Mouse (Mus musculus) heart, embryonic 14.5 days (tissue): ENCODE measurements around the gene Sftpa1. TPM values are rescaled to one million over a fixed set of nuclear protein-coding genes. Genes with fewer than 3 reads are reported as not detected.

Source experiments
- ATAC-seq: fragments of 200-750 bp; cut with Nextera tagmentation; 2 replicates; pipeline ENCODE4 v1.8.0; 2017; ENCODE audit warnings: low read depth, moderate TSS enrichment; ENCODE audit not compliant: insufficient number of reproducible peaks, insufficient read depth, low FRiP score
- H3K27ac ChIP-seq, 2 experiments: fragments of 200-500 bp in 1 of 2; fragments of 300-500 bp in 1 of 2; sonication (generic) in 1 of 2; replicated peaks in 1 of 2; 2 replicates each; pipeline ENCODE4 v1.5.1; 2012 to 2014; ENCODE audit warnings: low read depth in 2 of 2, low read length in 2 of 2, control low read depth in 1 of 2, mild to moderate bottlenecking in 1 of 2, mixed read lengths in 1 of 2; ENCODE audit not compliant: control insufficient read depth in 1 of 2, insufficient read depth in 1 of 2
- H3K27me3 ChIP-seq: fragments of 300-500 bp; sonication (generic); 2 replicates; pipeline ENCODE4 v1.6.1; 2014; ENCODE audit warnings: mild to moderate bottlenecking, low read length, control low read depth; ENCODE audit not compliant: control insufficient read depth, insufficient read depth
- H3K36me3 ChIP-seq: fragments of 300-500 bp; sonication (generic); 2 replicates; pipeline ENCODE4 v1.6.1; 2014; ENCODE audit warnings: mild to moderate bottlenecking, control low read depth, low read length, mixed read lengths; ENCODE audit not compliant: control insufficient read depth, insufficient read depth
- H3K4me1 ChIP-seq, 2 experiments: fragments of 200-500 bp in 1 of 2; fragments of 300-500 bp in 1 of 2; sonication (generic) in 1 of 2; 2 replicates each; pipeline ENCODE4 v1.6.1; 2012 to 2014; ENCODE audit warnings: low read length in 2 of 2, control low read depth in 1 of 2, mixed read lengths in 1 of 2; ENCODE audit not compliant: control insufficient read depth in 2 of 2, insufficient read depth in 2 of 2
- H3K4me2 ChIP-seq: fragments of 300-500 bp; sonication (generic); 2 replicates; pipeline ENCODE4 v1.6.1; 2014; ENCODE audit warnings: mild to moderate bottlenecking, low read length
- H3K4me3 ChIP-seq, 2 experiments: fragments of 200-500 bp in 1 of 2; fragments of 300-500 bp in 1 of 2; sonication (generic) in 1 of 2; 2 replicates each; pipeline ENCODE4 v1.5.1; 2012 to 2014; ENCODE audit warnings: low read length in 2 of 2, mild to moderate bottlenecking in 2 of 2, control low read depth in 1 of 2, low read depth in 1 of 2, moderate library complexity in 1 of 2; ENCODE audit not compliant: control insufficient read depth in 1 of 2, insufficient read depth in 1 of 2
- H3K9ac ChIP-seq: fragments of 300-500 bp; sonication (generic); 2 replicates; pipeline ENCODE4 v1.6.1; 2014; ENCODE audit warnings: mild to moderate bottlenecking, low read length
- H3K9me3 ChIP-seq: fragments of 300-500 bp; sonication (generic); 2 replicates; pipeline ENCODE4 v1.6.1; 2016; ENCODE audit warnings: low read length, control low read depth; ENCODE audit not compliant: control insufficient read depth
- WGBS: fragments of 180-500 bp; shearing (Covaris S2); extraction: QIAGEN DNeasy Blood & Tissue Kit; methylation state at CpG from one replicate; pipeline ENCODE4 v1.1.7; 2014; 5-methylcytosine and 5-hydroxymethylcytosine counted together
- polyA plus RNA-seq: library from polyadenylated mRNA; unstranded; fragments of >200 nt; fragmentation: Nextera tagmentation; extraction: Ambion mirVana; gene quantifications from 2 replicates; pipeline ENCODE4 v1.2.1, GENCODE M21; 2014

Gene Sftpa1
- polyA plus RNA-seq, result 0.24 and 0.32 TPM in 2 replicates

DNA sequence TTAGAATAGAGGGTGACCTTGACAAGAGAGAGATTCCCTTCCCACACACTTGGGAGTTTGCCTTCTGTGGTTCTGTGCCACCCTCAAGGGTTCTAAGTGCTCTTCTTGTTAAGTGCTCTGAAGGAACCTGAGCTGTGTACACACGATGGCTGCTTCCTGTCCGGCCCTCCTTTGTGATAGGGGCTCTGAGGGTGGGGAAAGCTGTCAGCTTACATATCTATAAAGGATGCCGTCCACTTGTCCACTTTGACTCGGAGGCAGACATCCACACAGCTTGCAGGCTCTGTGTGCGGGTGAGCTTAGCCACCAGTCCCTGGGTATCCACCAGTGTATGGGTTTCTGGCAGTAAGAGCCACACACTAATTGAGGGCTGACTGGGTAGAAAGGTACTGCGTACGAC lies at the start of gene Sftpa1:
Sftpa1 (plus strand) TSS at position 243 of the 400 bp plus-strand sequence.
- no peak within 1 kb of the TSS for H3K4me3 ChIP-seq
- H3K27ac ChIP-seq, result no peak within 1 kb of the TSS
- ATAC-seq, result no peak
- H3K4me2 ChIP-seq, result no peak within 1 kb of the TSS
- no peaks in the 10 kb centered on the region for H3K9me3 ChIP-seq
- H3K4me1 ChIP-seq, result 0 out of 4 replicates have a peak, but pooled peaks cover 0 to 2% of the 10 kb centered on the region in 2 experiments
- H3K27me3 ChIP-seq, result no peaks in the 10 kb centered on the region
- WGBS, result 45% methylated on average over 7 of the region's 7 CpGs
- no peaks in the 10 kb centered on the region for H3K36me3 ChIP-seq
- no peak within 1 kb of the TSS for H3K9ac ChIP-seq

GRCm38 (mm10) chr14:41082408-41082807 lies 49.2 kb upstream of the Sftpa1 start:
- no peak overlapping the region for H3K27ac ChIP-seq

GRCm38 (mm10) chr14:41087509-41087908 lies 44.1 kb upstream of the Sftpa1 start:
- Histone ChIP-seq H3K27me3 (no peaks in the 10 kb centered on the region), H3K9ac (no peak overlapping the region), H3K9me3 (no peaks in the 10 kb centered on the region), H3K4me2 (no peak overlapping the region), H3K36me3 (no peaks in the 10 kb centered on the region), H3K4me1 (no peaks in the 10 kb centered on the region), H3K27ac (no peak overlapping the region), H3K4me3 (no peak overlapping the region)
- 88% methylated on average over 1 of the region's 1 CpGs for WGBS
- no peak for ATAC-seq

More at GRCm38 (mm10) chr14:41082408-41082807, 49.2 kb upstream of the Sftpa1 start:
- H3K4me2 ChIP-seq, result no peak overlapping the region
- H3K27me3 ChIP-seq, result no peaks in the 10 kb centered on the region
- H3K4me3 ChIP-seq, result no peak overlapping the region
- ATAC-seq, result no peak
- H3K36me3 ChIP-seq, result no peaks in the 10 kb centered on the region
- H3K4me1 ChIP-seq, result peaks cover 0 to 2% of the 10 kb centered on the region in 2 experiments; a peak in 2 of 4 replicates
- no peaks in the 10 kb centered on the region for H3K9me3 ChIP-seq
- H3K9ac ChIP-seq, result no peak overlapping the region
- WGBS, result 85% methylated on average over 2 of the region's 2 CpGs

GRCm38 (mm10) chr14:41090777-41091176 lies 40.8 kb upstream of the Sftpa1 start:
- H3K4me2 ChIP-seq, result no peak overlapping the region
- H3K4me3 ChIP-seq, result no peak overlapping the region
- no peak overlapping the region for H3K27ac ChIP-seq
- 40% methylated on average over 8 of the region's 8 CpGs for WGBS
- H3K36me3 ChIP-seq, result no peaks in the 10 kb centered on the region
- no peaks in the 10 kb centered on the region for H3K4me1 ChIP-seq
- no peaks in the 10 kb centered on the region for H3K27me3 ChIP-seq
- no peak for ATAC-seq
- H3K9me3 ChIP-seq, result no peaks in the 10 kb centered on the region
- no peak overlapping the region for H3K9ac ChIP-seq

GRCm38 (mm10) chr14:41094114-41094513 lies 37.5 kb upstream of the Sftpa1 start:
- ATAC-seq, result no peak
- whole genome bisulfite sequencing, result 31% methylated on average over 1 of the region's 1 CpGs
- H3K27ac ChIP-seq, result no peak overlapping the region
- no peaks in the 10 kb centered on the region for H3K27me3 ChIP-seq
- no peaks in the 10 kb centered on the region for H3K4me1 ChIP-seq
- no peak overlapping the region for H3K9ac ChIP-seq
- no peaks in the 10 kb centered on the region for H3K36me3 ChIP-seq
- H3K4me2 ChIP-seq, result no peak overlapping the region
- H3K4me3 ChIP-seq, result no peak overlapping the region
- no peaks in the 10 kb centered on the region for H3K9me3 ChIP-seq

GRCm38 (mm10) chr14:41096296-41096860 lies 35.2 kb upstream of the Sftpa1 start:
- H3K27me3 ChIP-seq, result no peaks in the 10 kb centered on the region
- H3K4me3 ChIP-seq, result no peak overlapping the region
- H3K9ac ChIP-seq, result no peak overlapping the region
- 86% methylated on average over 3 of the region's 3 CpGs for WGBS
- no peak overlapping the region for H3K27ac ChIP-seq
- no peaks in the 10 kb centered on the region for H3K4me1 ChIP-seq
- ATAC-seq, result no peak
- H3K9me3 ChIP-seq, result no peaks in the 10 kb centered on the region
- H3K4me2 ChIP-seq, result no peak overlapping the region
- H3K36me3 ChIP-seq, result no peaks in the 10 kb centered on the region

DNA sequence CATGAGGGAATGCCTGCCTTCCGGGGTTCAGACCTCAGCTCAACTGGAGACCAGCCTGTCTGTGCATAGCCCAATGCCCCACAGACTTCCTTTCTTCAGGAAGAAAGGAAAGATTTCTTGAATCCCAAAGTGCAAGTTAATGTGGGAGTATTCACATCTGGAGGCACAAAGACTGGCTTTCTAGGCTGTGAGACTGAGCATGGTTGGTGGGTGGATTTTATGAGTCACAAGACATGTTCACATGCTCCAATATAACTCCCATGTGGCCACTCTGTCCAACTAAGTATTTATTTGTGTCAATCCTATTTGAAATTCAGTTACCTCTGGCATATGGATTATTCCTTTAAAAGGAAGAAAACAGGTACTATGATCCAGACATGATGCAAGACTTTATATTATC lies 32.9 kb upstream of the Sftpa1 start:
- Histone ChIP-seq H3K4me2 (no peak overlapping the region), H3K27ac (no peak overlapping the region), H3K4me3 (no peak overlapping the region), H3K4me1 (no peaks in the 10 kb centered on the region), H3K9ac (no peak overlapping the region), H3K36me3 (no peaks in the 10 kb centered on the region), H3K9me3 (no peaks in the 10 kb centered on the region), H3K27me3 (no peaks in the 10 kb centered on the region)
- no peak for ATAC-seq
- 90% methylated on average over 1 of the region's 1 CpGs for WGBS

GRCm38 (mm10) chr14:41100712-41101111 lies 30.9 kb upstream of the Sftpa1 start:
- Histone ChIP-seq H3K36me3 (no peaks in the 10 kb centered on the region), H3K4me2 (no peak overlapping the region), H3K4me3 (no peak overlapping the region), H3K27ac (no peak overlapping the region), H3K9me3 (no peaks in the 10 kb centered on the region), H3K27me3 (no peaks in the 10 kb centered on the region), H3K9ac (no peak overlapping the region), H3K4me1 (peaks cover 0 to 4% of the 10 kb centered on the region in 2 experiments; a peak in 2 of 4 replicates)
- no peak for ATAC-seq
- 75% methylated on average over 3 of the region's 3 CpGs for WGBS
